Mouse (Mus musculus): ENCODE data around the gene Sqstm1.

Sqstm1 gene

GRCm38 (mm10) chr11:50230481-50231304, 20.1 kb upstream of the Sqstm1 start:
- no peak for DNase-seq

GRCm38 (mm10) chr11:50229252-50229910, 18.8 kb upstream of the Sqstm1 start:
- DNase-seq = peak in 1 of 2 experiments; percentile 67

GRCm38 (mm10) chr11:50228772-50229171, 18.1 kb upstream of the Sqstm1 start:
- peak in 1 of 2 experiments; percentile 59 for DNase-seq

- DNase-seq = peak in 1 of 2 experiments; percentile 57
Observed at GRCm38 (mm10) chr11:50227736-50228135, 17.1 kb upstream of the Sqstm1 start.

- peak in 1 of 2 experiments; percentile 55 for DNase-seq
Observed at GRCm38 (mm10) chr11:50227226-50227625, 16.6 kb upstream of the Sqstm1 start.

GRCm38 (mm10) chr11:50226406-50226805, 15.8 kb upstream of the Sqstm1 start:
- DNase-seq = peak in 1 of 2 experiments; percentile 23

GRCm38 (mm10) chr11:50225611-50226378, 15.2 kb upstream of the Sqstm1 start:
- DNase-seq = peak; percentile 62 to 74

- peak; percentile 91 to 97 for DNase-seq
Observed at GRCm38 (mm10) chr11:50224671-50225530, 14.3 kb upstream of the Sqstm1 start.

- peak in 1 of 2 experiments; percentile 67 for DNase-seq
Observed at GRCm38 (mm10) chr11:50223783-50224662, 13.4 kb upstream of the Sqstm1 start.

GRCm38 (mm10) chr11:50222559-50223276, 12.1 kb upstream of the Sqstm1 start:
- peak; percentile 71 to 72 for DNase-seq

GRCm38 (mm10) chr11:50219833-50220232, 9.2 kb upstream of the Sqstm1 start:
- no peak for DNase-seq

- DNase-seq = peak; percentile 63 to 80
Observed at GRCm38 (mm10) chr11:50217811-50218210, 7.2 kb upstream of the Sqstm1 start.

- no peak for DNase-seq
Observed at GRCm38 (mm10) chr11:50216724-50217366, 6.2 kb upstream of the Sqstm1 start.

- no peak for DNase-seq
Observed at GRCm38 (mm10) chr11:50215633-50216032, 5.0 kb upstream of the Sqstm1 start.

- DNase-seq = no peak
Observed at GRCm38 (mm10) chr11:50214631-50215030, 4.0 kb upstream of the Sqstm1 start.

GRCm38 (mm10) chr11:50212848-50213758, 2.5 kb upstream of the Sqstm1 start:
- peak; percentile 92 to 96 for DNase-seq

GRCm38 (mm10) chr11:50212060-50212739, 1.6 kb upstream of the Sqstm1 start:
- no peak for DNase-seq
